Mouse (Mus musculus) ES-E14 (cell line): ENCODE data around the gene Olfr914.

Experiments used
- MAFK ChIP-seq: IDR thresholded peaks from 2 replicates; pipeline ENCODE4 v1.6.1; 2014; ENCODE audit warnings: mild to moderate bottlenecking, low read depth, low read length, inconsistent platforms; ENCODE audit not compliant: insufficient read depth
- ZC3H11A ChIP-seq: IDR thresholded peaks from 2 replicates; pipeline ENCODE4 v1.6.1; 2012; ENCODE audit warnings: low read depth, mild to moderate bottlenecking, inconsistent platforms, low read length, borderline replicate concordance
- ZNF384 ChIP-seq: IDR thresholded peaks from 2 replicates; pipeline ENCODE4 v1.6.1; 2012; ENCODE audit warnings: low read depth, low read length, inconsistent platforms

GRCm38 (mm10) chr9:38604802-38605201, at the start of gene Olfr914:
- TF ChIP-seq MAFK (no peak), ZC3H11A (no peak), ZNF384 (no peak)
